Mouse (Mus musculus) midbrain, embryonic 16.5 days (tissue): ENCODE measurements around the gene Fzd9. TPM values are rescaled to one million over a fixed set of nuclear protein-coding genes. Genes with fewer than 3 reads are reported as not detected.

Source experiments
- ATAC-seq: fragments of 200-750 bp; cut with Nextera tagmentation; 2 replicates; pipeline ENCODE4 v1.8.0; 2017; ENCODE audit warnings: moderate TSS enrichment
- H3K27ac ChIP-seq: fragments of 300-500 bp; sonication (generic); 2 replicates; pipeline ENCODE4 v1.5.1; 2014; ENCODE audit warnings: mild to moderate bottlenecking, low read length, mixed read lengths
- H3K27me3 ChIP-seq: fragments of 300-500 bp; sonication (generic); 2 replicates; pipeline ENCODE4 v1.6.1; 2014; ENCODE audit warnings: low read depth, low read length, mixed read lengths; ENCODE audit not compliant: control insufficient read depth, insufficient read depth
- H3K36me3 ChIP-seq: fragments of 300-500 bp; sonication (generic); 2 replicates; pipeline ENCODE4 v1.6.1; 2014; ENCODE audit warnings: mild to moderate bottlenecking, low read length, moderate library complexity, mixed read lengths; ENCODE audit not compliant: control insufficient read depth, insufficient read depth
- H3K4me1 ChIP-seq: fragments of 300-500 bp; sonication (generic); 2 replicates; pipeline ENCODE4 v1.6.1; 2014; ENCODE audit warnings: mild to moderate bottlenecking, low read length, mixed read lengths; ENCODE audit not compliant: control insufficient read depth, insufficient read depth
- H3K4me2 ChIP-seq: fragments of 300-500 bp; sonication (generic); 2 replicates; pipeline ENCODE4 v1.6.1; 2014; ENCODE audit warnings: mild to moderate bottlenecking, low read length, mixed read lengths
- H3K4me3 ChIP-seq: fragments of 300-500 bp; sonication (generic); 2 replicates; pipeline ENCODE4 v1.5.1; 2014; ENCODE audit warnings: low read depth, mild to moderate bottlenecking, low read length, moderate library complexity, mixed read lengths
- H3K9ac ChIP-seq: fragments of 300-500 bp; sonication (generic); 2 replicates; pipeline ENCODE4 v1.6.1; 2014; ENCODE audit warnings: low read depth, low read length, mixed read lengths
- H3K9me3 ChIP-seq: fragments of 300-500 bp; sonication (generic); replicated peaks from 2 replicates; pipeline ENCODE4 v1.6.1; 2014; ENCODE audit warnings: mild to moderate bottlenecking, low read length, mixed read lengths; ENCODE audit not compliant: control insufficient read depth, poor library complexity, severe bottlenecking
- WGBS: fragments of 180-500 bp; shearing (Covaris S2); extraction: QIAGEN DNeasy Blood & Tissue Kit; methylation state at CpG from one replicate; pipeline ENCODE4 v1.1.7; 2014; 5-methylcytosine and 5-hydroxymethylcytosine counted together
- polyA plus RNA-seq: library from polyadenylated mRNA; unstranded; fragments of >200 nt; fragmentation: Nextera tagmentation; extraction: Ambion mirVana; gene quantifications from 2 replicates; pipeline ENCODE4 v1.2.1, GENCODE M21; 2015

Gene Fzd9
- polyA plus RNA-seq, 1 experiment from 2014 or later: 13.7 TPM

DNA sequence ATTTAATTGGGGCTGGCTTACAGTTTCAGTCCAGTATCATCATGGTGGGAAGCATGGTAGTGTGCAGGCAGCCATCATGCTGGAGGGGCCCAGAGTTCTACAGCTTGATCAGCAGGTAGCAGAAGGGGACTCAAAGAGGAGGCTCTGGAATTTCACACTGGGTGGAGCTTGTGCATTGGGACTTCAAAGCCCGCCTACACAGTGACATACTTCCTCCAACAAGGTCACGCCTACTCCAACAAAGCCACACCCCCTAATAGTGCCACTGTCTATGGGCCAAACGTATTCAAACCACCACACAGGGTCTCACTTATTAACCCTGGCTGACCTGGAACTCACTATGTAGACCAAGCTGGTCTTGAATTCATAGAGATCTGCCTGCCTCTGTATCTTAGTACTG, 5.1 kb upstream of the Fzd9 start:
- Histone ChIP-seq H3K4me3 (no peak overlapping the region), H3K4me1 (peaks cover 9% of the 10 kb centered on the region), H3K4me2 (no peak overlapping the region), H3K36me3 (no peaks in the 10 kb centered on the region), H3K9ac (no peak overlapping the region), H3K27me3 (no peaks in the 10 kb centered on the region), H3K9me3 (no peaks in the 10 kb centered on the region), H3K27ac (no peak overlapping the region)
- WGBS: 95% methylated on average over 3 of the region's 3 CpGs
- no peak for ATAC-seq

DNA sequence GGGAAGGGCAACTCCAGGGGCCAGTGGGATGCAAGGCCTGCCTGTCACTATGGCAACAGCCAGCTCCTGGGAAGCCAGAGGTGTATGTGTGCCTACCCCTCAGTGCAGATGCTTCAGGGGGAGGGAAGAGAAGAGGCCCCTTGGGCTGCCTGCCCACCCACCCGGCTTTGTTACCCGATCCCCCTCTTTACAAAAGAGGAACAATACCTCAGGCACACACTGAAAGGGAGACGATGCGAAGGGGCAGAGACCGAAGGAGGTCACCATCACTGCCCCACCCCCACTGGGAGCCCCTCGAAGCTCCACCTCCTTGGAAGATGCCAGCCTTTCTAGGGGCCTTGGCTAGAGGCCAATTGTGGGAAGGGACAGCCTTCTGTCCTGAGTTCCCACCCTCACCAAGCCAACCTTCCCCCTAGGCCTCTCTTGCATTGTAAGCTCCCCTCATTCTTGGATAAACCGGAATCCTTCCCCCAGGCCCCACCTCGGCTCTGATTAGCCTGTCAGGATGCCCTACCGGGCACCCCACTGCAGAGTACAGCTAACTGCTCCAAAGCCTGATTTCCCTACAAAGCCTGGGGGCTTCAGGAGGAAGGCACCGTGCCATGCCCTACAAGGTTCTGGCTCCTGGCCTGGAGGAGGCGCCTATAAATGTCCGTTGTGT, 2.8 kb upstream of the Fzd9 start:
- Histone ChIP-seq H3K27ac (peak overlapping the region; percentile 53), H3K4me2 (no peak overlapping the region)
- ATAC-seq: peak; percentile 66

DNA sequence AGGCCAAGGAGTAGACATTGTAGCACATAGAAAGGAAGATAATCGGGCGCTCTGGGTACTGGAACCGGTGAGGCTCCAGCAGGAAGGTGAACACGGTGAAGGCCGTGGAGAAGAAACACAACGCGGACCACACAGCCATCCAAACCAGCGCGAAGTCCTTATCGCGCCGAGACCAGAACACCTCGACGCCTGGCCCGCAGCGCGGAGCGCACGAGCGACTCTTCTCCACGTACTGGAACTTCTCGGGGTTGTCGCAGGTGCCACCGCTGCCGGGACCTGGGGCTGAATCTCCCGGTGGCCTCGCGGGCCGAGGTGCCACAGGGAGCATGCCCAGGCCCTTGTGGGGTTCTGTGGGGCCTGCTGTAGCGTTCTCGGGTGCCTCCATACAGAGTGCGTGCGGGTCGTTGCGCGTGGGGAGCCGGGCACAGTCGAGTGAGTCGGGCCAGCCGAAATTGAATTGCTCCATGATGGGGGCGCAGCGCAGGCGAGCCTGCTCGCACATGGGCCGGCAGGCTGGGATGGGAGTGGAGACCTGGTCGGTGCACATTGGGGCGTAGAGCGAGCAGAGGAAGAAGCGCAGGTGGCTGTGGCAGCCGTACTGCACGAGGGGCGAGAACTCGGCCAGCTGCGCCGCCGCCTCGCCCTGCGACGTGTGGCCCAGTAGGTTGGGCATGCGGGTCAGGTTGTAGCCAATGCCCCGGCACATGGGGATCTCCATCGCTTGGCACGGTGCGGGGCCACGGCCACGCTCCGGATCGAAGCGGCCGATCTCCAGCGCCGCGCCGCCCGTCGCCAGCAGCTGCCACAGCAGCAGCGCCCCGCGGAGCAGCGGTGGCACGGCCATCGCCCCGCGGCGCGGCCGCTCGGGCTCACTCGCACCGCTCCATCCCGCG, 598 bp downstream of the Fzd9 start:
- peaks cover 8% of the 10 kb centered on the region for H3K27me3 ChIP-seq
- peak overlapping the region; percentile 18; the same call in 1 of the 2 replicates for H3K27ac ChIP-seq
- H3K4me2 ChIP-seq: peak overlapping the region; percentile 85
- ATAC-seq: peak; percentile 43
- H3K9me3 ChIP-seq: no peaks in the 10 kb centered on the region
- peak overlapping the region; percentile 69 for H3K9ac ChIP-seq
- H3K36me3 ChIP-seq: peaks cover 2% of the 10 kb centered on the region; the same call in 1 of the 2 replicates
- peak overlapping the region; percentile 62 for H3K4me3 ChIP-seq
- peaks cover 11% of the 10 kb centered on the region; the same call in 1 of the 2 replicates for H3K4me1 ChIP-seq
- WGBS: under 1% methylated on average over 84 of the region's 92 CpGs

More for the DNA sequence above, 2.8 kb upstream of the Fzd9 start:
- Histone ChIP-seq H3K9me3 (no peaks in the 10 kb centered on the region), H3K9ac (no peak overlapping the region), H3K4me1 (peaks cover 18% of the 10 kb centered on the region), H3K4me3 (no peak overlapping the region), H3K36me3 (no peaks in the 10 kb centered on the region), H3K27me3 (peaks cover 8% of the 10 kb centered on the region)
- WGBS: 6% methylated on average over 12 of the region's 12 CpGs

GRCm38 (mm10) chr5:135248956-135249676, 1.9 kb downstream of the Fzd9 start:
- 75% methylated on average over 16 of the region's 16 CpGs for WGBS
- no peaks in the 10 kb centered on the region for H3K9me3 ChIP-seq
- peaks cover 8% of the 10 kb centered on the region for H3K27me3 ChIP-seq
- H3K9ac ChIP-seq: no peak overlapping the region
- H3K27ac ChIP-seq: no peak overlapping the region
- peak overlapping the region; percentile 62 for H3K4me3 ChIP-seq
- peaks cover 11% of the 10 kb centered on the region; the same call in 1 of the 2 replicates for H3K4me1 ChIP-seq
- peaks cover 13% of the 10 kb centered on the region for H3K36me3 ChIP-seq
- H3K4me2 ChIP-seq: peak overlapping the region; percentile 85
- ATAC-seq: no peak

DNA sequence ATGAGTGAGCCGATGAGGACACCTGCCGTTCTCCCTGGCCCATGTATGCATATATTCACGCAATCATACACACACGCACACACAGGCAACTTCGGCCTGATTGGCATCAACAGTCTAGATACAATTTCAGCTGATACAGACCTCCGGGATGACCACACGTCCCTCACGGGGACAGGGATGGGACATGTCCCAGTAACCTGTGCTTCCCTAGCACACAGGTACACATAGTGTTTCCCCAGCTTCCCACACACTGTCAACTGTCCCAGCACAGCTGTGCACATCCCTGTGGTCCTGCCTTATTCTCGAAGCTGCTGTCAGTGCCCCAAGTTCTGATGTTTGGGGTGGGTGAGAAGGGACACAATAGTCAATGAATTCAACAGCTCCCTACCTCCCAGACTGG, 3.7 kb downstream of the Fzd9 start:
- Histone ChIP-seq H3K4me2 (peak overlapping the region; percentile 85), H3K4me1 (peaks cover 11% of the 10 kb centered on the region; the same call in 1 of the 2 replicates), H3K27me3 (peaks cover 8% of the 10 kb centered on the region), H3K36me3 (peaks cover 25% of the 10 kb centered on the region), H3K4me3 (peak overlapping the region; percentile 1), H3K27ac (no peak overlapping the region), H3K9me3 (no peaks in the 10 kb centered on the region), H3K9ac (no peak overlapping the region)
- WGBS: 74% methylated on average over 9 of the region's 9 CpGs
- ATAC-seq: no peak

DNA sequence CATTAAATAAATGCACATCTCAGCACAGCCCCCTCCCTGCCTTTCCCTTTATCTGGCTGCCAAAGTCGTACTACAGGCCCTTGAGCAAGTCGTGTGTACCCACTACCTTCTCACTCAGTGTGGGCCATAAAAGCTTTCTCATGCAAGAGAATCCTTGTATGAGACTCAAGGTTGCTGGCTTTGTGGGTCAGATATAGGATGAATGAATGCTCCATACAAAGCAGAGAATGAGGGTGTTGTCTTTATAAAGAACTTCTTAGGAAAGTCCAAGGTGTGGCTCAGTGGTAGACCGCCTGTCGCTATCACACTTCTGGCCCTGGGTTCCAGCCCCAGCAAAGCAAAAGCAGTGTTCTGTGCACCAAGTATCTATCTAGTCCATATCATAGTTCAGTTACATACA, 4.5 kb downstream of the Fzd9 start:
- H3K4me1 ChIP-seq: peaks cover 11% of the 10 kb centered on the region; the same call in 1 of the 2 replicates
- H3K27ac ChIP-seq: no peak overlapping the region
- peaks cover 30% of the 10 kb centered on the region for H3K36me3 ChIP-seq
- ATAC-seq: no peak
- H3K9ac ChIP-seq: no peak overlapping the region
- H3K9me3 ChIP-seq: no peaks in the 10 kb centered on the region
- WGBS: 51% methylated on average over 4 of the region's 4 CpGs
- no peak overlapping the region for H3K4me2 ChIP-seq
- no peak overlapping the region for H3K4me3 ChIP-seq
- peaks cover 8% of the 10 kb centered on the region for H3K27me3 ChIP-seq

- no peak for ATAC-seq
- Histone ChIP-seq H3K4me1 (no peaks in the 10 kb centered on the region), H3K27ac (no peak overlapping the region), H3K36me3 (peaks cover 43% of the 10 kb centered on the region), H3K4me3 (no peak overlapping the region), H3K9me3 (no peaks in the 10 kb centered on the region), H3K4me2 (no peak overlapping the region), H3K27me3 (no peaks in the 10 kb centered on the region), H3K9ac (no peak overlapping the region)
- 100% methylated on average over 1 of the region's 1 CpGs for WGBS
Observed at GRCm38 (mm10) chr5:135243166-135243565, 7.9 kb downstream of the Fzd9 start.

DNA sequence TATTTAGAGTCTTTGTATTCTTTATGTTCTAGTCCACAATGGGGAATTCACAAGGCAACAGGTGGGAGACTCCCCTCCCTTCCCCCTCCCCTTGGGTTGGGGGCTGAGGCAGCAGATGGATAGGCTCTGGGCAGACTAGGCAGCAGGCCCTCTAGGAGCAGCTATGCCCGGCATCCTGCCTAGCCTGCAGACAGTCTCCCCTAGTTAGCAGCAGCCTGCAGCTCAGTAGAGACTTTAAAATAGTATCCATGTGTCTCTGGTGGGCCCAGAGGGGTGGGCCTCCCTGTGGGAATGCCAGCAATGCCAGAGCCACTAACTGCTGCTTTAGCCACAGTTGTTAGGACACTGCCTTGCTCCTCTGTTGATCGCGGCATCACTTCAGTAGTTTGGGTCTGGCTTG, 8.4 kb downstream of the Fzd9 start:
- H3K4me2 ChIP-seq: no peak overlapping the region
- peaks cover 46% of the 10 kb centered on the region for H3K36me3 ChIP-seq
- H3K4me1 ChIP-seq: no peaks in the 10 kb centered on the region
- H3K9ac ChIP-seq: no peak overlapping the region
- H3K27ac ChIP-seq: no peak overlapping the region
- no peaks in the 10 kb centered on the region for H3K9me3 ChIP-seq
- 85% methylated on average over 3 of the region's 3 CpGs for WGBS
- no peak overlapping the region for H3K4me3 ChIP-seq
- H3K27me3 ChIP-seq: no peaks in the 10 kb centered on the region
- ATAC-seq: no peak
